Mouse (Mus musculus): ENCODE data around the gene Scgb3a1.

The Scgb3a1 gene

GRCm38 (mm10) chr11:49663310-49663709 lies at the start of gene Scgb3a1:
Scgb3a1 (plus strand) TSS chr11:49663610.
- DNase-seq, result no peak

DNA sequence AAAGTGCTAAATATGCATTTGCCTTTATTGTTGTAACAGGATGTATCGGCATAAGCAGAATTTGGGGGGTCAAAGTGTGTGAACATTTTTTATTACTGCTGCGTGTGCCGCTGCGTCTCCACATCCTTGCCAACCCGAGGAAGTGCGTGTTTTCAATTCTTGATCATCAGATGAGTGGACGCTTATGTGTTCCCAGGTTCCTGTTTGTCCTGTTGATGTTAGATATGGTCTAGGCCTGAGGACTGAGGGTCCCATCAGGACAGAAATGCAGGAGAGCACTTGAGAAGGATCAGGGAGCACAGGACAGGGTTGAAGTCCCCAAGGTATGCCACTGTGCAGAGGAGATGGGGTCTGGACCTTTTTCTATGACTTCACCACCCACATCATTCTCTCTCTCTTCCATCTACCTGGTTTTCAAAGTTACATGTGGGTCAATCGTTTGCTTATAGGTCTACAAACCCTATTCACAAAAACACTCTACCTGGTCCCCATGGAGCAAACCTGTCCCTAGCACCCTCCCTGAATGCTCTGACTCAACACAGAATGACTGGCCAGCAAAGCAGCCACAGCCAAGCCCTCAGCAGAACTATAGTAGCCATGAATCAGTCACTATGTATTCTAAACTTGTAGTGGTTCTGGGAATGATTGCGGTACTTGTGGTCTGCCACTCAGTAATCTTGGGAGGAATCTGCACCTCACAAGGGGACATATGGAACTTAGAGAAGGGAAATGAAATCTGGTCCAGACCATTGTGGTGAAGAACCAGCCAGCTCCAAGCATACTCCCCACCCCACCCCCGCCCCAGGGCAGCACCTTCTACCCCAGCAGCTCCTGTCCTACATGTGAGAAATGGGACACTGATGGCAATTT lies 47.3 kb upstream of the Scgb3a1 start:
- DNase-seq, result no peak

DNA sequence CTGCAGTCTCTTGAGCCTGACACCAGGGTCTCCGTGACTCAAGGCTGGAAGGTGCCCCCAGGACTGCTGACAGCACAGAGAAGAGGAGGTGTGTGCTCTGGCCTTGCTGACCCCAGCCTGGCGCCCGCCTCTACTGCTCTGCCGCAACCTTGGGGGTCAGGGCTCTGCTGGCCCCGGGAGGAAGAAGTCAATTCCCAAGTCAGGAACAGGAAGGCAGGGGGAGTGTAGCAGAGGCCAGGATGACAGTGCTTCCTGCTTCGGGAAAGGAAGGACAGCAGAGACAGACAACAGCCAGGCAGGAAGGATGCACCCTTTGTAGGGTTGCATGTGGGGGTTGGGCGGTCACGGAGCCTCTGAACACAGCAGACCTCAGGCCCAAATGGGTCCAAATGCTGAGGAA lies 44.9 kb upstream of the Scgb3a1 start:
- DNase-seq, result no peak

GRCm38 (mm10) chr11:49621953-49622352 lies 41.5 kb upstream of the Scgb3a1 start:
- no peak for DNase-seq

GRCm38 (mm10) chr11:49624156-49624555 lies 39.3 kb upstream of the Scgb3a1 start:
- DNase-seq, result no peak

GRCm38 (mm10) chr11:49625863-49626262 lies 37.5 kb upstream of the Scgb3a1 start:
- DNase-seq, result no peak

DNA sequence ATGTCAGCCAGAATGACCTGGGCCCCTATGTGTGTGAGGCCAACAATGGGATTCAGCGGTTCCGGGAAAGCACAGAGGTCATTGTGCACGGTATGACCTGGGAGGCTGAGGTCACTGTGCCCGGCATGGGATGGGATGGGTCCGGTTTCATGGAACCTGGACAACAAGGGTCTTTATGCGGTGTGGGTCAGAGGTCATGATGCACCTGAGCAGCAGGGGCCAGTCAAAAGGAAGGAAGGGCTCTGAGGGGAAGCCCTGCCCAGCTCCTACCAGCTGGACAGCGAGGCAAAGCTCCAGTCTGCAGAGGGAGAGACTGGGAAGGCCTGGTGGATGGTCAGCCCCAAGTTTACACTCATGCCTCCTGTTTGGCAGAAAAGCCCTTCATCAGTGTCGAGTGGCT lies 36.7 kb upstream of the Scgb3a1 start:
- DNase-seq, result no peak

DNA sequence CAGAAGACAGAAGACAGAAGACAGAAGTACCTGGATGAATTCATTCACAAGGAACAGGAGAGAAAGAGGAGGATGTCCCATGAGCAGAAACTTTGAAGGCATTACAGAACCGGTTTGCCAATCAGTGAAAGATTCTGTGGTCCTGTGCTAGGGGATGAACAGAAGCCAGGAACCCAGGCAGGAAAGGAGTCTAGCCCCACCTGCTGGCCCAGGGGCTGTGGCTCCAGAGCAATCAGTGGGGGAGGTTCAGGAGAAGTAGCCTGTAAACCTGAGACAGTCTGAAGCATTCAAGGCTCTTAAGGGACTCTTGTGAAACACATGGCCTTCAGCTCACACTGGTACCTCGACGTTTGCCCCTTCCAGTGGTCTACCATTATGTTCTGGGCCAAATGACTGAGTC lies 32.3 kb upstream of the Scgb3a1 start:
- DNase-seq, result no peak

GRCm38 (mm10) chr11:49632256-49632655 lies 31.2 kb upstream of the Scgb3a1 start:
- DNase-seq, result no peak

DNA sequence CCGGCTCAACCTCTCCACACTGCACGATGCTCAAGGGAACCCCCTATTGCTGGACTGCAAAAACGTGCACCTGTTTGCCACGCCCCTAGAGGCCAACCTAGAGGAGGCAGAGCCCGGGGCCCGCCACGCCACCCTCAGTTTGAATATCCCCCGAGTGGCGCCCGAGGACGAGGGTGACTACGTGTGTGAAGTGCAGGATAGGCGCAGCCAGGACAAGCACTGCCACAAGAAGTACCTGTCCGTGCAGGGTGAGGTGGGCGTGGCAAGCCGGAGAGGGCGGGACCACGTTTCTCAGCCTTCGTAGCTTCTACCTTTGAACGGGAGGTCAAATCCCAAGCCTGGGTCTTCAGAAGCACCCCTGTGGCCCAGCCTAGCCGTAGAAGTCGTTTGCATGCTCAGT lies 29.3 kb upstream of the Scgb3a1 start:
- DNase-seq, result no peak

DNA sequence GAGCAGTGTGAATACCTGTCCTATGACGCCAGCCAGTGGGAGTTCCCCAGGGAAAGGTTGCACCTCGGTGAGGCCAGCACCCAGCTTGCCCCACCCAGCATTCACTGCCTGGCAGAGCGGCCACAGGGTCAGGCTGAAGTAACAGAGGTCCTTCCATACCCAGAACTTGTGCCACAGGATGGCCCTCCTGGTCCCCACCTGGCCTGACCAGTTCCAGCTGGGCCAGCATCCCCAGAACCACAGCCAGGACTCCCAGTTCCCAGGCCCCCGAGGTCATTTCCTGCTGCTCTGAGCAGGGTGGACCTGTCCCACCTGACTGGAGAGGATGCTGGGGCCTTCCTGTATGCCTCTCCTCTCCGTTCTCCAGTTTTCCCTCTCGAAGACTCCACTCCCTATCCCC lies 27.7 kb upstream of the Scgb3a1 start:
- no peak for DNase-seq

GRCm38 (mm10) chr11:49636449-49636848 lies 27.0 kb upstream of the Scgb3a1 start:
- DNase-seq, result no peak

GRCm38 (mm10) chr11:49645677-49646076 lies 17.7 kb upstream of the Scgb3a1 start:
- no peak for DNase-seq

DNA sequence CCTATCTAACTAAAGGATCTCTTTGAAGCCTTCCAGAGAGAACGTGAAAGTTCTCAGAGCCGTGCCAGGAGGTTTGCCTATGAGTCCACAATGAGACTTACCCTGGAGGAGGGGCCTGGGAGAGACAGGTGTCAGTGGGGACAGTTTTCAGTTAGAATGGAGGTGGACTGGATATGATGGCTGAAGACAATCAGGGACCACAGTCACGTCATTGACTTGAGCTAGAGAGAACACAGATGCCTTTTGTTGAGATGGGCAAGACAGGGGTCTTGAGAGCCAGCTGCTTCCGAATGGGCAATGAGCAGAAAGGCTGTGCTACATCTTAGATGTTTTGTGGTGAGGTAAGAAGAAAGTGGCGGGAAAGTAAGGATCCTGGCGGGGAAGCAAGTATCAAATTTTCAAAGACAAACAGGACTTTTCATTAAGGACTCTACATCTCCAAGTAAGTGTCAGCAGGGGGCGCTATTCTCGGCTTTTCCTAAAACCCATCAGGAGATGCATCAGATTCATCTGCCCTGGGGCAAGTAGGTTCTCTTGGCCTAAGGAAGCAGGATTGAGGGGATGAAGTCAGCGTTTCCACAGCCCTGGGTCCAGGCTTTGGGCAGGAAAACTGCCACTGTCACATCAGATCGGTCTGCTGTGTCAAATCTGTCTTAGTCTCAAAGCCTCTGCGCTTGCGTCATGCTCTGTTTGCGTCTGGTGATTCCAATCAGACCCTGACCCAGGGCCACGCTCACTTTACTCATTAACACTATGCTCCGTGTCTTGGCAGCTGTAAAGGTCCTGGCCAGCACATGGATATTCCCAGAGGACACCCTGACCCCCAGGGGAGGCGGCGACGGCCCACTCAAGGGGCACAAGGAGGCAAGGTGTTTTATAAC lies 13.1 kb upstream of the Scgb3a1 start:
- DNase-seq, result no peak

DNA sequence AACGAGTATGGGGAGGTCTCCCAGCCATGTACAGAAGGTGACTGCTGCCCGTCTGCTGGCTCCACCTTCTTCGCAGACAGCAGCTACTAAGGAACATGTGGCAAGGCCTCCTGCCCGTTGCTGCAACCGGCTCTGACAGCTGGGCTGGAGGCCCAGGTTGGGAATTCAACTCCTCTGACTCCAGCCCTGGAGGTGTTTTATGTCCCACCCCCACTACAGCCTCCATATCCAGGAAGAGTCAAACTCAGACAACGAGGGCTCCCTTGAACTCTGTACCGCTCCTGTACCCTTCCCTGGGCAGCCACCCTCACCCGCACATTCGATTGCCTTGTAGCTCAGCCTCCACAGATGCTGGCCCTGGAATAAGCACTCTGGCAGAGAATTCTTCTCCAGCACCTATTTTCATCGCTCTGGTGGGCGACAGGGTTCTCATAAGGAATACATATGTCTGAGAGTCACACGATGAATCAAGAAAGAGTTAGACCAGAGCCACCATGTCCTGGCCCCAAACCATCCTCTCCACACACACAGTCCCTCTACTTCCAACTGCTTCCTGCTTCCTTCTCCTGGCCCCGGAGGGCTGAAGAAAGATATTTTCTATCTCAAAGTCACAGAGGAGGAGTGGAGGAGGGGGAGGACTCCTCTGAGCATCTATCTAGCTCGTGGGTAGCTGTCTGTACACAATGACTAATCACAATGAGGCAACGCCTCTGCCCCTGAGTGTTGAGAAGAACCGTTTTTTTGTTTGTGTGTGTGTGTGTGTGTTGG lies 12.2 kb upstream of the Scgb3a1 start:
- DNase-seq, result no peak

GRCm38 (mm10) chr11:49651762-49652322 lies 11.6 kb upstream of the Scgb3a1 start:
- no peak for DNase-seq

DNA sequence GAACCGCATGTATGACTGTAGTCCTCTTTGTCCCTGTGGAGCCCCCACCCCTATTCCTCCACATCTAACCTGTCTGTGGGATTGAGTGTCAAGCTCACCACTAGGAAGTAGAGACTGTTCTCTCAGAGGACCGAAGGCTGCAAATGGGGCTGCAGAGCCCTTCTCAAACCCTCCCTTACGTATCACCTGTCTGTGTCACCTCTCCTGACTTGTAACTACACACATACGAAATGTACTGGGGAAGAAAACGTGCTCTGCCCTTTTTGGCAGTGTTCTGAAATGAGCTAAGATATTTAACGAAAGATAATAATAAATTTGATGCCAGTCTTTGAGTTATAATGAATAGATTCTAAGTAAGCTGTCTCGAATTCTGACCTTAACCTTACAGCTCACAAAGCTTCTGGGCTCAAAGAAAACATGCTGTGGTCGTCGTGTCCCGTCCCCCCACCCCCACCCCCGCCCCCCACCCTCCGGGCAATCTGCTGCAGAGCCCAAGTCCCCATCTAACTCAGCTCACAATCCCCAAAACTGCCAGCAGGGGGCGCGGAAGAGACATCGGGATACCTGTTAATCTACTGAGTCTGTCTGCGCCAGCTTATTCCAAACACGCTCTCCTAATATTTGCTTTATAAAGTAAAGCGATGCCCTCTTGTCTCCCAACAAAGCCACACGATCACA lies 10.9 kb upstream of the Scgb3a1 start:
- DNase-seq, result peak; percentile 71

GRCm38 (mm10) chr11:49653079-49653408 lies 10.4 kb upstream of the Scgb3a1 start:
- DNase-seq, result no peak

DNA sequence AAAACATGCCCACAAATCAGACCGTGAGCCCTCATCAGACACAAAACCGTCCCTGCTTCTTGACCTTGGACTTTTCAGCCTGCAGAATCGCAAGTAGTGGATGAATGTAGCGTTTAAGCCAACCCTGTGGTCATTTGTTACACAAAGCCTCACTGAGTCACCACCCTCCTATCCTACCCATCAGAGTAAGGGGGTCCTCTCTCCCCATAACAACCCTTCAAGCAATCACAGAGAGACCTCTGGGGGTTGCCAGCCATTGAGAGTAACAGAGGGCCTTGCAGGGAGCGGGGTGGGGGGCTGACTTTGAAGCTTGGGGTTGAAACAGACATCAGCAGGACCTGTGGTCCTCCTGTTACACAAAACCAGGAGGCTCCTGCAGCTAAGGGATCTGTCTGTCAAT lies 8.8 kb upstream of the Scgb3a1 start:
- DNase-seq, result no peak

GRCm38 (mm10) chr11:49655501-49655900 lies 7.9 kb upstream of the Scgb3a1 start:
- DNase-seq, result no peak

DNA sequence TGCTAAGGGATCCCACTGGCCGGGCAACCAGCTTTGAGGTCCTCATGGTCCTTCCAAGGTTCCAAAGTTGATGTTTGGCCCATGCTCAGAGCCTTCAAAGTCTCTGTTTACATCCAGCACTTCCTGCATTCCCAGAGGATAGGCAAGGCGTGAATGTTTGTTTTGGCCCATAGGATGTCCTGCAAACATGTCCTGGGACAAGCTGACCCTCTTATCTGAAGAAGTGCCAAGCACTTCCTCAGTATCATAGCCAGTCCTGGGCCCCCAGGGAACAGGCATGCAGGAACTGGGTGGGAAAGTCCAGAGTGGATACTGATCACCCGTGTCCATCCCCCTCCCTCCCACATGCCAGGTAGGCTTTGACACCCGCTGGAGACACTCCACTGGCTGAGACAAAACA lies 5.3 kb upstream of the Scgb3a1 start:
- DNase-seq, result no peak

DNA sequence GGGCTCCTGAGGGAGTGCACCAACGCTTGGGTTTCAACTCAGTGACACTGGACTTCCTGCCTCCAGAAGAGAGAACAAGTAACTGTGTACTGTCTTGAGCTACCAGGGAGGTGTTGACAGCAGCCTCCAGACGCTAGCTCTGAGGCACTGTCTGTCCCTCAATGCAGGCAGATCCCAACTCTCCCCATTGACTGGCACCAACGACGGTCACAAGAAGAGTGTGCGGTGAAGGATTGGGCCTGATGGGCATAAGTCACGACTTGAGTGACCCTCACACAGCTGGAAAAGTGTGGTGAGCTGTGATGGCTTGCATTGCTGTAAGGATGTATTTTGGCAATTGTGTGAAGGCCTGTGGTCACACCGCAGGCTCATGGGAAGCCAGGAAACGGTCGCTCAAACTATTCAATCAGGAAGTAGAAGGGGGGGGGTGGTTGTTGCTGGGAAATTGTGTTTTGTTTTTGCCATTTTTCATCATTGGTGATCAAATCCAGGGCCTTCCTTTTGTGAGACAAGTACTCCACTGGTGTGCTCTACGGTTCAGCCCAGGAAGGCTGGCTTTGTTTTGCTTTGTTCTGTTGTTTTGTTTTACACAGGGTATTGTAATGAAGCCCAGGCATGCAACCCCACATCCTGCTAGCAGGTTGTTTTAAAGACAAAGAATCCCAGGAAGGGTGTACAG lies 4.5 kb upstream of the Scgb3a1 start:
- DNase-seq, result no peak

Measured in cerebellum, adult 8-10 months (tissue).